Mouse (Mus musculus) heart, embryonic 15.5 days (tissue): ENCODE measurements at regions not wholly inside any gene's neighbourhood (a gene's known extent, or its start where the extent isn't known, plus 50 kb on each side); places are given as distances from the start of the nearest gene placed in this dataset.

ENCODE experiments used
- ATAC-seq: fragments of 200-750 bp; cut with Nextera tagmentation; replicated peaks from 2 replicates; pipeline ENCODE4 v1.8.0; 2017; ENCODE audit warnings: low read depth, moderate TSS enrichment; ENCODE audit not compliant: insufficient number of reproducible peaks, insufficient read depth, low FRiP score
- H3K27ac ChIP-seq: fragments of 300-500 bp; sonication (generic); 2 replicates; pipeline ENCODE4 v1.5.1; 2015; ENCODE audit warnings: mild to moderate bottlenecking, inconsistent platforms
- H3K27me3 ChIP-seq: fragments of 300-500 bp; sonication (generic); 2 replicates; pipeline ENCODE4 v1.6.1; 2015; ENCODE audit warnings: inconsistent platforms
- H3K36me3 ChIP-seq: fragments of 300-500 bp; sonication (generic); 2 replicates; pipeline ENCODE4 v1.6.1; 2015; ENCODE audit warnings: mild to moderate bottlenecking, inconsistent platforms
- H3K4me1 ChIP-seq: fragments of 300-500 bp; sonication (generic); replicated peaks from 2 replicates; pipeline ENCODE4 v1.6.1; 2015; ENCODE audit warnings: inconsistent platforms
- H3K4me2 ChIP-seq: fragments of 300-500 bp; sonication (generic); 2 replicates; pipeline ENCODE4 v1.6.1; 2015; ENCODE audit warnings: inconsistent platforms, mild to moderate bottlenecking, moderate library complexity
- H3K4me3 ChIP-seq: fragments of 300-500 bp; sonication (generic); 2 replicates; pipeline ENCODE4 v1.5.1; 2015; ENCODE audit warnings: mild to moderate bottlenecking, inconsistent platforms
- H3K9ac ChIP-seq: fragments of 300-500 bp; sonication (generic); 2 replicates; pipeline ENCODE4 v1.6.1; 2015; ENCODE audit warnings: mild to moderate bottlenecking, inconsistent platforms
- H3K9me3 ChIP-seq: fragments of 300-500 bp; sonication (generic); replicated peaks from 2 replicates; pipeline ENCODE4 v1.6.1; 2016; ENCODE audit warnings: inconsistent platforms
- WGBS: fragments of 180-500 bp; shearing (Covaris S2); methylation state at CpG from one replicate; pipeline ENCODE4 v1.1.7; 2015; ENCODE audit warnings: mixed read lengths; 5-methylcytosine and 5-hydroxymethylcytosine counted together

DNA sequence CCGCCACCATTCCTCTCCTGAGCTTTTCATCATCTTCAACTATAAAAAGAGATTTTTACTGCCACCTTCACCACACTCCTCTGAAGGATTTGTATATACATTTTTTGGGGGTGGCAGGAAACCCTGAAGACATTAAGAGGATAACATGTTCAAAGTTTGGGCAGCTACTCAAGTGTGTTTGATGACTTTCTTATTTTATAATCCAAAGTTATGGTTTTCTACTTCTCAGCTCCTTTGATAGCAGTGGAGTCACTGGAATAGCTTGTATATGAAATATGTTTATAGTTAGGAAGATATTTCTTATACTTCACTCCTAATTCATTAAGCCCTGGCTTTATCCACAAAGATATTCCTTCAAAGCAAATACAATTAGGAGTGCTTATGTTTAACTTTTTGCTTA lies 229.5 kb upstream of the Lcorl start:
- Histone ChIP-seq H3K27ac (no peak overlapping the region), H3K9ac (no peak overlapping the region), H3K4me1 (no peaks in the 10 kb centered on the region), H3K27me3 (no peaks in the 10 kb centered on the region), H3K4me3 (no peak overlapping the region), H3K36me3 (no peaks in the 10 kb centered on the region), H3K4me2 (no peak overlapping the region), H3K9me3 (no peaks in the 10 kb centered on the region)
- 68% methylated on average over 1 of the region's 1 CpGs for WGBS
- no peak for ATAC-seq

DNA sequence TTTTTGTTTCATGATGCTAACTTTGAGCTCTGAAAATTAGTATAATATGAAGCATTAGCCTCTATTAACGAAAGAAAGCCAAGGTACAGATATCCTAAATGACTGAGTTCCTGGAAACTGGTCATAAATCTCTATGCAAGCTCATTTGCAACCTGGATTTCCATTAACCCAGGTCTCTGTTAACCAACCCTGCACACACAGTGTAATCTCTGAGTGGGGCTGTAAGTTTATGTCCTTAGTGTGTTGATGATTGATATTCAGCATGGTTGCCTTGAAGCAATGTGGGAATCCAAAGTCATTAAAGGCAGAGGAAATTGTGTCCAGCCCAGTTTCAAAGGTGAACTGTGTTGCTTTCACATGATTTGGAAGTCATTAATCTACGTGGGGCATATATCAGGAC lies 225.9 kb upstream of the Lcorl start:
- Histone ChIP-seq H3K9ac (no peak overlapping the region), H3K4me2 (no peak overlapping the region), H3K4me1 (no peaks in the 10 kb centered on the region), H3K36me3 (no peaks in the 10 kb centered on the region), H3K4me3 (no peak overlapping the region), H3K27ac (no peak overlapping the region), H3K9me3 (no peaks in the 10 kb centered on the region), H3K27me3 (no peaks in the 10 kb centered on the region)
- WGBS = 81% methylated on average over 2 of the region's 2 CpGs
- ATAC-seq = no peak

GRCm38 (mm10) chr5:46073744-46074143 lies 216.3 kb upstream of the Lcorl start:
- no peak overlapping the region for H3K4me2 ChIP-seq
- H3K27ac ChIP-seq = no peak overlapping the region
- H3K4me3 ChIP-seq = no peak overlapping the region
- no peak for ATAC-seq
- no peaks in the 10 kb centered on the region for H3K4me1 ChIP-seq
- H3K9me3 ChIP-seq = no peaks in the 10 kb centered on the region
- no peaks in the 10 kb centered on the region for H3K27me3 ChIP-seq
- H3K36me3 ChIP-seq = no peaks in the 10 kb centered on the region
- no peak overlapping the region for H3K9ac ChIP-seq
- WGBS = 67% methylated on average over 1 of the region's 1 CpGs

GRCm38 (mm10) chr5:46073136-46073535 lies 215.7 kb upstream of the Lcorl start:
- no peaks in the 10 kb centered on the region for H3K36me3 ChIP-seq
- no peaks in the 10 kb centered on the region for H3K27me3 ChIP-seq
- ATAC-seq = no peak
- no peak overlapping the region for H3K4me2 ChIP-seq
- no peak overlapping the region for H3K4me3 ChIP-seq
- 63% methylated on average over 4 of the region's 4 CpGs for WGBS
- H3K27ac ChIP-seq = peak overlapping the region; percentile 57; the same call in 1 of the 2 replicates
- no peak overlapping the region for H3K9ac ChIP-seq
- H3K9me3 ChIP-seq = no peaks in the 10 kb centered on the region
- no peaks in the 10 kb centered on the region for H3K4me1 ChIP-seq

DNA sequence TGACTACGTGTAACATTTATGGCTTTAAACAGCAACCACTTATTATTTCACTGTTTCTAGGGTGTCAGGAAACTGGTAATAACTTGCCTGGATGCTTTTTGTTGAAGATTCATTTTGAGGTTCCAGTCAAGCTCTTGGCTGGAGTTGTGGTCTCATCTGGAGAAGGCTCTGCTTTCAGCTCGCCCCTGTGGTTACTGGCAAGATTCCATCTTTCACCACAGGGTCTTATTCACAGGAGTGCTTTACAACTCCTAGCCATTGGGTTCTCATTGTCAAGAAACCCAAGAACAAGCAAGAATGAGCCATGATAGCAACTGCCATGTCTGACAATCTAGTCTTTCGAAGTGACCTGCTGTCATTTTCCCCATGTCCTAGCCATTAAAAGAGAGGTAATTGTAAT lies 202.5 kb upstream of the Lcorl start:
- Histone ChIP-seq H3K4me3 (no peak overlapping the region), H3K36me3 (no peaks in the 10 kb centered on the region), H3K27me3 (no peaks in the 10 kb centered on the region), H3K4me1 (no peaks in the 10 kb centered on the region), H3K9ac (no peak overlapping the region), H3K27ac (no peak overlapping the region), H3K4me2 (no peak overlapping the region), H3K9me3 (no peaks in the 10 kb centered on the region)
- WGBS = 67% methylated on average over 3 of the region's 3 CpGs
- ATAC-seq = no peak

DNA sequence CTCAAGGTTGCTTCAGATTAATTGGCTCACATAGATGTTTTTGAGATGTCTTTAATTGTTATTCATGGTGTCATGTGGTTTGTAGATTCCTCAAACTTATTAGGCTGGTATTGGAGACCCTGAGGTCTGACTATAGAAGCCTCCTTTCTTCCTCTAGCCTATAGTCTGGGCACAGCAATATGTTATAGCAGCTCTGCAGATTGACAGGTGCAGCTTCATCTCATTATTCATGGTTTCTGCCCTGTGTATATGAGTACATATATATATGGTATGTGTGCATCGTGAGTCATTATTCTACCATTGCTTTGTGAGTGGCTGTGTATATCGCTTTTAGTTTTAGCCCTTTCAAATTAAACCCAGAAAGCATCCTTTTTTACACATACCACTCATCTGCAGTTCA lies 197.4 kb upstream of the Lcorl start:
- H3K4me2 ChIP-seq = no peak overlapping the region
- no peak overlapping the region for H3K27ac ChIP-seq
- H3K9me3 ChIP-seq = no peaks in the 10 kb centered on the region
- WGBS = 88% methylated on average over 2 of the region's 2 CpGs
- no peak for ATAC-seq
- H3K36me3 ChIP-seq = no peaks in the 10 kb centered on the region
- no peak overlapping the region for H3K4me3 ChIP-seq
- no peaks in the 10 kb centered on the region for H3K4me1 ChIP-seq
- no peaks in the 10 kb centered on the region for H3K27me3 ChIP-seq
- H3K9ac ChIP-seq = no peak overlapping the region

DNA sequence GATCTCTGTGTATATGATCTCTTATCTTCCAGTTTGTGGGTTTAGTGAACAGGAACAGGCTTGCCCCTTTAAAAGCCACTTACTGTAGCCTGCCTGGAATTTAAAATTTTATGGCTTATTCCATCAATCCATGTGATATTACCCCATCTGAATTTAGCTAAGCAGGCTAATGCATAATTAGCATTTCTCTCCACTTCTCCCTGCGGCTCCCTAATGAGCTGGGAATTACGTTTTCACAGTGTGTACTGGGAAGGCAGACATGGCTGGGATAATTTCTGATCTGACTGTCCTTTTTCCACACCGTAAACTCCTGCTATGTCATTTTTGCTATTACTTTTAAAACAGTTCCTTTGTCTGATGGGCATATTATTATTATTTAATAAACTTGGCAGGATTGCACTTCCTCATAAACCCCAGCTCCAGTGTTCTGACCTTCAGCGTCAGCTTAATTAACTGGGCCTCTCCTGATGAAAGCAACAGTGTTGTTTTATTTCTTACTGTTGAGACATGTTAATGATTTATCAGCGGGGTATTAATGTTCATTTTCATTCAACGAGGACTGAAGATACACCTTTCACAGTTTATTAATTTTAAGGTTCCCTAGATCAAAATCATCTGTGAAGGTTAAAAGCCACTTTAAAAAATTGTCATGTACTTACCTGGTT lies 185.4 kb upstream of the Lcorl start:
- Histone ChIP-seq H3K36me3 (no peaks in the 10 kb centered on the region), H3K27me3 (no peaks in the 10 kb centered on the region), H3K4me3 (no peak overlapping the region), H3K9me3 (no peaks in the 10 kb centered on the region), H3K4me1 (no peaks in the 10 kb centered on the region), H3K27ac (no peak overlapping the region), H3K4me2 (no peak overlapping the region), H3K9ac (no peak overlapping the region)
- WGBS = 79% methylated on average over 6 of the region's 6 CpGs
- no peak for ATAC-seq

DNA sequence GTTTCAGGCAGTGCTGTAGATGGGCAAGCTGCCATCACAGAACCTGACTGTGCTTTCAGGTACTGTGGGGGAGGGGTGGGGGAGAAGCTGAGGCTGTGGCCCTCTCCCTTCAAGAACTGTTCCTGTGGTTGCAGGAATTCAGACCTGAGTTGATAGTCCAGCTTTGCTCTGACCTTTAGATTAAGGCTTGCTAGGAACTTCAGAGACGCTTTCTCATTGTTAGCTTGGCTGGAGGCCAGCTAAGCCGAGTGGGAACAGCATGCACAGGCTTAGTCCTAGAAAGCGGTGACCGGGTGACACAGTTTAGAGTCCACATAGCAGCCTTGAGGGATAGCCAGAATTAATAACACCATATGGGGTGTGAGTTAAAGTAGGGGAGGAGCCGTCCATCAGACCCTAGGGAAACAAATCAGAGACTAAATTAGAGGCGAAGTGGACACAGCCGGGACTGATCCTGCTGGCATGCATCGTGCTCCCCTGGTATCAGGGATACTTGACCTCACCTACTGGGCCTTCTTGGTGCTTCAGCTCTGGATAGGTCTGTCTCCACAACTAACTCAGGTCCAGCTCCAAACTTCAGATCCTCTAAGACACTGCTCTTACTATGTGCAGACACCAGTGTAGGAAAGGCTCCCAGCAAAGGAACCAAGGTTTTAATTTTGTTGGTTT lies 175.7 kb upstream of the Lcorl start:
- Histone ChIP-seq H3K27me3 (no peaks in the 10 kb centered on the region), H3K4me1 (peaks cover 8% of the 10 kb centered on the region; the same call in 1 of the 2 replicates), H3K27ac (0 out of 2 replicates have a peak overlapping the region, but pooled peaks have one; percentile 29), H3K4me3 (no peak overlapping the region; the same call in 1 of the 2 replicates), H3K36me3 (no peaks in the 10 kb centered on the region), H3K4me2 (peak overlapping the region; percentile 48), H3K9ac (no peak overlapping the region), H3K9me3 (no peaks in the 10 kb centered on the region)
- 23% methylated on average over 8 of the region's 8 CpGs for WGBS
- peak; percentile 58; the same call in 1 of the 2 replicates for ATAC-seq

DNA sequence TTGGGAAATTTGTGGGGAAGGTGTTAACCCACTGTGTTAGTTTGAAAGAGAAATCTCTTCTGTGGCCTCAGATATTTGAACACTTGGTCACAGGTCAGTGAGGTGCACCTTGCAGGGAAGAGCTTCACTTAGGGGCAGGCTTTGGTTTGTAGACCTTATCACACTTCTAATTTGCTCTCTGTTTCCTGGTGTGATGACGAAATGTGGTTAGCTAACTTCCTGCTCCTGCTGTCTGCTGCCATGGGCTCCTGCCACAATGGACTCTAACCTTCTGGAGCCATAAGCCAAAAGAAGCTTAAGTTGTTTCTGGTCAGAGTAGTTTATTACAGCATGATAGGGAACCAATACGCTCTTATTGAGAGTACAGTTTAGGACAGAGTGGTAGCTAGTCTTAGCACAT lies 174.8 kb upstream of the Lcorl start:
- H3K36me3 ChIP-seq = no peaks in the 10 kb centered on the region
- no peak overlapping the region for H3K4me3 ChIP-seq
- H3K27me3 ChIP-seq = no peaks in the 10 kb centered on the region
- WGBS = 74% methylated on average over 2 of the region's 2 CpGs
- no peak overlapping the region for H3K27ac ChIP-seq
- no peak for ATAC-seq
- peaks cover 8% of the 10 kb centered on the region; the same call in 1 of the 2 replicates for H3K4me1 ChIP-seq
- H3K9me3 ChIP-seq = no peaks in the 10 kb centered on the region
- no peak overlapping the region for H3K4me2 ChIP-seq
- no peak overlapping the region for H3K9ac ChIP-seq

GRCm38 (mm10) chr5:46024138-46024537 lies 166.7 kb upstream of the Lcorl start:
- no peak for ATAC-seq
- Histone ChIP-seq H3K9ac (no peak overlapping the region), H3K9me3 (no peaks in the 10 kb centered on the region), H3K4me1 (no peaks in the 10 kb centered on the region), H3K27me3 (no peaks in the 10 kb centered on the region), H3K36me3 (no peaks in the 10 kb centered on the region), H3K4me2 (no peak overlapping the region), H3K27ac (no peak overlapping the region), H3K4me3 (no peak overlapping the region)
- 31% methylated on average over 3 of the region's 3 CpGs for WGBS

DNA sequence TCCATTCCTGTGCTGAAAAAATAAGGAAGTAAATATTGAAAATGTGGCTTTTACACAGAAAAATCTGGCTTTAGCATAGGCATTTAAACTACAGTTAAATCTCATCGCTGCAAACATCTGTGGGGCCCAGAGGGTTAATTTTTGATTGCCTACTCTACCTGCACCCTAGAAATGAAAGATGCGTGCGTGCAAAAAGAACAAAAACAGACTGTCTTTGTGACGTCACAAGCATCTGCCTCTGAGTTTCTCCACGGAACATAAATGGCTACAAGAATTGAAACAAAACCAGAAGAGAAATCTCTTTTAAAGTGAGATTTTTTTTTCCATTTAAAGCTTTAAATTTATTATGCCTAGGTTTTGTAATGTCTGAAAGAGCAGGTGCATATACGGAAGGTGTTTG lies 166.0 kb upstream of the Lcorl start:
- H3K36me3 ChIP-seq = no peaks in the 10 kb centered on the region
- H3K4me2 ChIP-seq = no peak overlapping the region
- H3K4me1 ChIP-seq = no peaks in the 10 kb centered on the region
- no peak overlapping the region for H3K4me3 ChIP-seq
- H3K27ac ChIP-seq = no peak overlapping the region
- ATAC-seq = no peak
- 72% methylated on average over 6 of the region's 6 CpGs for WGBS
- H3K9me3 ChIP-seq = no peaks in the 10 kb centered on the region
- H3K27me3 ChIP-seq = no peaks in the 10 kb centered on the region
- no peak overlapping the region for H3K9ac ChIP-seq

- H3K27me3 ChIP-seq = no peaks in the 10 kb centered on the region
- H3K36me3 ChIP-seq = no peaks in the 10 kb centered on the region
- no peak overlapping the region for H3K4me2 ChIP-seq
- no peaks in the 10 kb centered on the region for H3K4me1 ChIP-seq
- no peak overlapping the region for H3K4me3 ChIP-seq
- no peak overlapping the region for H3K9ac ChIP-seq
- H3K9me3 ChIP-seq = no peaks in the 10 kb centered on the region
- ATAC-seq = no peak
- H3K27ac ChIP-seq = no peak overlapping the region
- 84% methylated on average over 7 of the region's 7 CpGs for WGBS
These were observed 164.6 kb upstream of the Lcorl start for GRCm38 (mm10) chr5:46022047-46022422.
